Mouse (Mus musculus) embryonic facial prominence, embryonic 11.5 days (tissue): ENCODE measurements at regions not wholly inside any gene's neighbourhood (a gene's known extent, or its start where the extent isn't known, plus 50 kb on each side); places are given as distances from the start of the nearest gene placed in this dataset.
A peak's percentile ranks its signal among the peaks of the same experiment; 100 is the strongest.

ENCODE experiments used
- ATAC-seq: fragments of 200-750 bp; cut with Nextera tagmentation; replicated peaks from 2 replicates; pipeline ENCODE4 v1.8.0; 2017; ENCODE audit warnings: low read depth; ENCODE audit not compliant: insufficient number of reproducible peaks, low FRiP score, low TSS enrichment
- DNase-seq: peaks from one replicate; pipeline ENCODE4 v3.0.0-alpha.2; 2015; ENCODE audit warnings: low spot score
- H3K27ac ChIP-seq: fragments of 300-500 bp; sonication (generic); replicated peaks from 2 replicates; pipeline ENCODE4 v1.5.1; 2014; ENCODE audit warnings: mild to moderate bottlenecking, low read depth, low read length, control low read depth
- H3K27me3 ChIP-seq: fragments of 300-500 bp; sonication (generic); 2 replicates; pipeline ENCODE4 v1.6.1; 2014; ENCODE audit warnings: mild to moderate bottlenecking, low read length, moderate library complexity, mixed read lengths; ENCODE audit not compliant: control insufficient read depth, insufficient read depth
- H3K36me3 ChIP-seq: fragments of 300-500 bp; sonication (generic); replicated peaks from 2 replicates; pipeline ENCODE4 v1.6.1; 2014; ENCODE audit warnings: low read depth, mild to moderate bottlenecking, low read length, moderate library complexity, mixed read lengths; ENCODE audit not compliant: control insufficient read depth, insufficient read depth
- H3K4me1 ChIP-seq: fragments of 300-500 bp; sonication (generic); 2 replicates; pipeline ENCODE4 v1.6.1; 2014; ENCODE audit warnings: low read length, mixed read lengths; ENCODE audit not compliant: control insufficient read depth, insufficient read depth
- H3K4me2 ChIP-seq: fragments of 300-500 bp; sonication (generic); 2 replicates; pipeline ENCODE4 v1.6.1; 2014; ENCODE audit warnings: low read depth, mild to moderate bottlenecking, control low read depth, low read length, moderate library complexity
- H3K4me3 ChIP-seq: fragments of 300-500 bp; sonication (generic); 2 replicates; pipeline ENCODE4 v1.5.1; 2014; ENCODE audit warnings: low read depth, low read length, control low read depth
- H3K9ac ChIP-seq: fragments of 300-500 bp; sonication (generic); replicated peaks from 2 replicates; pipeline ENCODE4 v1.6.1; 2014; ENCODE audit warnings: mild to moderate bottlenecking, control low read depth, low read length
- H3K9me3 ChIP-seq: fragments of 300-500 bp; sonication (generic); replicated peaks from 2 replicates; pipeline ENCODE4 v1.6.1; 2016; ENCODE audit warnings: mild to moderate bottlenecking, low read length, inconsistent platforms, mixed read lengths; ENCODE audit not compliant: control insufficient read depth
- WGBS: fragments of 180-500 bp; shearing (Covaris S2); extraction: QIAGEN DNeasy Blood & Tissue Kit; methylation state at CpG from one replicate; pipeline ENCODE4 v1.1.7; 2014; 5-methylcytosine and 5-hydroxymethylcytosine counted together

- no peak overlapping the region for H3K4me2 ChIP-seq
- no peak overlapping the region for H3K4me3 ChIP-seq
- no peaks in the 10 kb centered on the region for H3K4me1 ChIP-seq
- H3K9me3 ChIP-seq = no peaks in the 10 kb centered on the region
- no peak overlapping the region for H3K27ac ChIP-seq
- ATAC-seq (0 out of 2 replicates have a peak, but pooled peaks have one; percentile 45), DNase-seq (peak; percentile 81)
- H3K36me3 ChIP-seq = no peaks in the 10 kb centered on the region
- H3K9ac ChIP-seq = no peak overlapping the region
- H3K27me3 ChIP-seq = no peaks in the 10 kb centered on the region
- 21% methylated on average over 5 of the region's 5 CpGs for WGBS
Observed at GRCm38 (mm10) chr1:88752332-88752731, 50.3 kb upstream of the Arl4c start.

- Histone ChIP-seq H3K36me3 (no peaks in the 10 kb centered on the region), H3K9me3 (no peaks in the 10 kb centered on the region), H3K27ac (no peak overlapping the region), H3K27me3 (no peaks in the 10 kb centered on the region), H3K9ac (no peak overlapping the region), H3K4me2 (no peak overlapping the region), H3K4me1 (peaks cover 4% of the 10 kb centered on the region), H3K4me3 (no peak overlapping the region)
- 81% methylated on average over 7 of the region's 7 CpGs for WGBS
- peak; percentile 33 for DNase-seq
- ATAC-seq = no peak
Observed at GRCm38 (mm10) chr1:88756658-88757057, 54.6 kb upstream of the Arl4c start.

GRCm38 (mm10) chr1:88757162-88757561 is 55.1 kb upstream of the Arl4c start:
- Histone ChIP-seq H3K27ac (no peak overlapping the region), H3K4me2 (no peak overlapping the region), H3K9me3 (no peaks in the 10 kb centered on the region), H3K4me3 (no peak overlapping the region), H3K27me3 (no peaks in the 10 kb centered on the region), H3K4me1 (peaks cover 4% of the 10 kb centered on the region), H3K36me3 (no peaks in the 10 kb centered on the region), H3K9ac (no peak overlapping the region)
- 65% methylated on average over 7 of the region's 7 CpGs for WGBS
- ATAC-seq (no peak), DNase-seq (no peak)

GRCm38 (mm10) chr1:88757746-88758145 is 55.7 kb upstream of the Arl4c start:
- H3K36me3 ChIP-seq = no peaks in the 10 kb centered on the region
- ATAC-seq (no peak), DNase-seq (peak; percentile 48)
- H3K4me1 ChIP-seq = peaks cover 4% of the 10 kb centered on the region
- 10% methylated on average over 3 of the region's 3 CpGs for WGBS
- no peak overlapping the region for H3K4me3 ChIP-seq
- no peak overlapping the region for H3K27ac ChIP-seq
- H3K9ac ChIP-seq = no peak overlapping the region; the same call in 1 of the 2 replicates
- no peak overlapping the region for H3K4me2 ChIP-seq
- no peaks in the 10 kb centered on the region for H3K27me3 ChIP-seq
- no peaks in the 10 kb centered on the region for H3K9me3 ChIP-seq

GRCm38 (mm10) chr1:88760643-88761042 is 58.6 kb upstream of the Arl4c start:
- ATAC-seq (no peak), DNase-seq (no peak)
- WGBS = 65% methylated on average over 11 of the region's 11 CpGs
- Histone ChIP-seq H3K27ac (no peak overlapping the region), H3K36me3 (no peaks in the 10 kb centered on the region), H3K9me3 (no peaks in the 10 kb centered on the region), H3K4me2 (no peak overlapping the region), H3K4me3 (no peak overlapping the region), H3K9ac (no peak overlapping the region), H3K27me3 (no peaks in the 10 kb centered on the region), H3K4me1 (peaks cover 4% of the 10 kb centered on the region)

GRCm38 (mm10) chr1:88761121-88761520 is 59.1 kb upstream of the Arl4c start:
- Histone ChIP-seq H3K4me2 (no peak overlapping the region), H3K4me3 (no peak overlapping the region), H3K9ac (no peak overlapping the region), H3K36me3 (no peaks in the 10 kb centered on the region), H3K27ac (no peak overlapping the region), H3K4me1 (peaks cover 4% of the 10 kb centered on the region), H3K9me3 (no peaks in the 10 kb centered on the region), H3K27me3 (no peaks in the 10 kb centered on the region)
- no peak for DNase-seq
- no peak for ATAC-seq
- WGBS = 65% methylated on average over 6 of the region's 6 CpGs

- no peak for DNase-seq
- no peaks in the 10 kb centered on the region for H3K9me3 ChIP-seq
- no peak overlapping the region for H3K9ac ChIP-seq
- H3K27me3 ChIP-seq = no peaks in the 10 kb centered on the region
- no peak overlapping the region for H3K4me3 ChIP-seq
- ATAC-seq = no peak
- no peak overlapping the region for H3K27ac ChIP-seq
- H3K4me1 ChIP-seq = no peaks in the 10 kb centered on the region
- H3K4me2 ChIP-seq = no peak overlapping the region
- 64% methylated on average over 6 of the region's 6 CpGs for WGBS
- H3K36me3 ChIP-seq = no peaks in the 10 kb centered on the region
Observed at GRCm38 (mm10) chr1:88763725-88764364, 61.8 kb upstream of the Arl4c start.

- no peaks in the 10 kb centered on the region for H3K4me1 ChIP-seq
Observed at GRCm38 (mm10) chr1:88764478-88764877, 62.5 kb upstream of the Arl4c start.

More at GRCm38 (mm10) chr1:88764478-88764877, 62.5 kb upstream of the Arl4c start:
- no peaks in the 10 kb centered on the region for H3K36me3 ChIP-seq
- H3K9ac ChIP-seq = no peak overlapping the region
- ATAC-seq (no peak), DNase-seq (no peak)
- no peak overlapping the region for H3K4me3 ChIP-seq
- H3K27ac ChIP-seq = no peak overlapping the region
- 90% methylated on average over 1 of the region's 1 CpGs for WGBS
- H3K27me3 ChIP-seq = no peaks in the 10 kb centered on the region
- no peak overlapping the region for H3K4me2 ChIP-seq
- no peaks in the 10 kb centered on the region for H3K9me3 ChIP-seq
